Mouse (Mus musculus) spleen, adult 2 months (tissue): ENCODE data around the gene Ube2q2.

ENCODE experiments used
- CTCF ChIP-seq: fragments of 200-500 bp; IDR thresholded peaks from 2 replicates; pipeline ENCODE4 v1.5.1; 2011; ENCODE audit warnings: mild to moderate bottlenecking, inconsistent platforms; ENCODE audit not compliant: insufficient read depth, insufficient read length, insufficient replicate concordance; ENCODE audit errors: extremely low read depth
- POLR2A ChIP-seq: fragments of 200-500 bp; IDR thresholded peaks from 2 replicates; pipeline ENCODE4 v1.6.1; 2011; ENCODE audit warnings: low read depth, low read length, inconsistent platforms

DNA sequence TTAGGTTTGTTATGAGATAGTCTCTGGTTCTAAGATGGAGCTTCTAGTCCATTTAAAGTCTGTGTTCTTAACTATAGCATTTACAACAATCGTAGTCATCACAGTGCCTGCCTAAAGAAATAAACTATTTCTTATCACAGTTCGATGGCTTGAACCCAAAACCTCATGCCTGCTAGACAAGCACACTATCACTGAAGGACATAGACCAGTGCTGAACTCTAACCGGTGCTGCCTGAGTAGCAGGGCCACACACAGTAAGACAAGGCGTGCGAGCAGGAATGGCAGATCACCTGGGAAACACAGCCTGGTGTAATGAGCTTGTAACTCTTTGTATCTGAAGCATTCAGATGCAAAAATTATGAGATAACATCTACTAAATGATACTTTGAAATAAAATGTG is 92.2 kb downstream of the Ube2q2 start:
- TF ChIP-seq POLR2A (no peak), CTCF (no peak)
